Mouse (Mus musculus) forebrain, embryonic 11.5 days (tissue): ENCODE results near the gene Rpa2. TPM values are rescaled to one million over a fixed set of nuclear protein-coding genes. Genes with fewer than 3 reads are reported as not detected.

Experiments
- ATAC-seq: fragments of 200-750 bp; cut with Nextera tagmentation; replicated peaks from 2 replicates; pipeline ENCODE4 v1.8.0; 2017; ENCODE audit warnings: moderate TSS enrichment; ENCODE audit not compliant: low FRiP score
- DNase-seq: peaks from one replicate; pipeline ENCODE4 v3.0.0-alpha.2; 2017; ENCODE audit warnings: low spot score
- H3K27ac ChIP-seq: fragments of 300-500 bp; sonication (generic); 2 replicates; pipeline ENCODE4 v1.5.1; 2014; ENCODE audit warnings: low read depth, low read length
- H3K27me3 ChIP-seq: fragments of 300-500 bp; sonication (generic); 2 replicates; pipeline ENCODE4 v1.6.1; 2014; ENCODE audit warnings: mild to moderate bottlenecking, low read length, mixed read lengths; ENCODE audit not compliant: control insufficient read depth, insufficient read depth
- H3K36me3 ChIP-seq: fragments of 300-500 bp; sonication (generic); 2 replicates; pipeline ENCODE4 v1.6.1; 2014; ENCODE audit warnings: mild to moderate bottlenecking, low read length, moderate library complexity, mixed read lengths; ENCODE audit not compliant: control insufficient read depth, insufficient read depth
- H3K4me1 ChIP-seq: fragments of 300-500 bp; sonication (generic); replicated peaks from 2 replicates; pipeline ENCODE4 v1.6.1; 2014; ENCODE audit warnings: low read length, mixed read lengths; ENCODE audit not compliant: control insufficient read depth, insufficient read depth
- H3K4me2 ChIP-seq: fragments of 300-500 bp; sonication (generic); 2 replicates; pipeline ENCODE4 v1.6.1; 2014; ENCODE audit warnings: low read depth, mild to moderate bottlenecking, low read length, moderate library complexity, mixed read lengths; ENCODE audit not compliant: severe bottlenecking
- H3K4me3 ChIP-seq: fragments of 300-500 bp; sonication (generic); 2 replicates; pipeline ENCODE4 v1.5.1; 2014; ENCODE audit warnings: low read depth, low read length
- H3K9ac ChIP-seq: fragments of 300-500 bp; sonication (generic); 2 replicates; pipeline ENCODE4 v1.6.1; 2014; ENCODE audit warnings: low read length
- H3K9me3 ChIP-seq: fragments of 300-500 bp; sonication (generic); 2 replicates; pipeline ENCODE4 v1.6.1; 2016; ENCODE audit warnings: low read length, mixed read lengths; ENCODE audit not compliant: control insufficient read depth
- WGBS: fragments of 180-500 bp; shearing (Covaris S2); extraction: QIAGEN DNeasy Blood & Tissue Kit; methylation state at CpG from one replicate; pipeline ENCODE4 v1.1.7; 2014; 5-methylcytosine and 5-hydroxymethylcytosine counted together
- polyA plus RNA-seq: library from polyadenylated mRNA; unstranded; fragments of >200 nt; fragmentation: Nextera tagmentation; extraction: Ambion mirVana; gene quantifications from 2 replicates; pipeline ENCODE4 v1.2.1, GENCODE M21; 2014

The Rpa2 gene
- polyA plus RNA-seq, 1 experiment from 2014 or later: 177 TPM

DNA sequence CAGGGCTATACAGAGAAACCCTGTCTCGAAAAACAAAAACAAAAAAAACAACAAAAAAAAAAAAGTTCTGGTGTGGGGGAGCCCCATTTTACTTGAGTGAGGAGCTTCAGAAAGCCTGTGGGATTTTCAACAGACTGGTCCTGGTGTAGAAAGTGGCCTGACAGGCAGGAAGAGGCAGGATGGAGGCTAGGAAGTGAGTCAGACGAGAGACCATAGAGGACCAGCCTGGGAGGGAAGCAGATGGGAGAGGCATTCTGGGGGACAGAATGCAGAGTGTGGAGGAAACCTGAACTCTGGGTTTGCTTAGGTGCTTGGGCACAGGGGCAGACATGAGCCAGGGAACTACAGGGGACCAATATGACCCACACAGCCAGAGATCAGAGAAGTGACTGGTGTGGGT lies 48.7 kb downstream of the Rpa2 start:
- 63% methylated on average over 2 of the region's 2 CpGs for WGBS
- Histone ChIP-seq H3K4me1 (no peaks in the 10 kb centered on the region), H3K4me2 (no peak overlapping the region), H3K9ac (no peak overlapping the region), H3K27ac (no peak overlapping the region), H3K36me3 (no peaks in the 10 kb centered on the region), H3K27me3 (no peaks in the 10 kb centered on the region), H3K4me3 (no peak overlapping the region), H3K9me3 (peaks cover 3% of the 10 kb centered on the region; the same call in 1 of the 2 replicates)
- DNase-seq: no peak
- no peak for ATAC-seq

DNA sequence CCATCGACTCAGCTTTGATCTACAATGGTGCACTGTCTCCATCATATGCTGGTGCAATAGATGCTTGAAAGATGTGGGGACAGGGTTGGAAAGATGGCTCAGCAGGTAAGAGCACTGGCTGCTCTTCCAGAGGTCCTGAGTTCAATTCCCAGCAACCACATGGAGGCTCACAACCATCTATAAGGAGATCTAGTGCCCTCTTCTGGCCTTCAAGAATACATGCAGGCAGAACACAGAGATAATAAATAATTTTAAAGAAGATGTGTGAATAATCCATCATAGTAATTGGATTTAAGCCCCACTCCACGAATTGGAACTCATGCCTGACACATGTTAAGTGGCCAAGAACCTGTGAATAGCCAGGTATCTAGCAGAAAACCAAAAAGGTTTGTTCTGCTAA lies 50.3 kb downstream of the Rpa2 start:
- Histone ChIP-seq H3K36me3 (no peaks in the 10 kb centered on the region), H3K4me2 (no peak overlapping the region), H3K4me3 (no peak overlapping the region), H3K27ac (no peak overlapping the region), H3K27me3 (no peaks in the 10 kb centered on the region), H3K9ac (no peak overlapping the region), H3K4me1 (no peaks in the 10 kb centered on the region), H3K9me3 (peaks cover 3% of the 10 kb centered on the region; the same call in 1 of the 2 replicates)
- DNase-seq: no peak
- no peak for ATAC-seq
- WGBS: 57% methylated on average over 2 of the region's 2 CpGs

DNA sequence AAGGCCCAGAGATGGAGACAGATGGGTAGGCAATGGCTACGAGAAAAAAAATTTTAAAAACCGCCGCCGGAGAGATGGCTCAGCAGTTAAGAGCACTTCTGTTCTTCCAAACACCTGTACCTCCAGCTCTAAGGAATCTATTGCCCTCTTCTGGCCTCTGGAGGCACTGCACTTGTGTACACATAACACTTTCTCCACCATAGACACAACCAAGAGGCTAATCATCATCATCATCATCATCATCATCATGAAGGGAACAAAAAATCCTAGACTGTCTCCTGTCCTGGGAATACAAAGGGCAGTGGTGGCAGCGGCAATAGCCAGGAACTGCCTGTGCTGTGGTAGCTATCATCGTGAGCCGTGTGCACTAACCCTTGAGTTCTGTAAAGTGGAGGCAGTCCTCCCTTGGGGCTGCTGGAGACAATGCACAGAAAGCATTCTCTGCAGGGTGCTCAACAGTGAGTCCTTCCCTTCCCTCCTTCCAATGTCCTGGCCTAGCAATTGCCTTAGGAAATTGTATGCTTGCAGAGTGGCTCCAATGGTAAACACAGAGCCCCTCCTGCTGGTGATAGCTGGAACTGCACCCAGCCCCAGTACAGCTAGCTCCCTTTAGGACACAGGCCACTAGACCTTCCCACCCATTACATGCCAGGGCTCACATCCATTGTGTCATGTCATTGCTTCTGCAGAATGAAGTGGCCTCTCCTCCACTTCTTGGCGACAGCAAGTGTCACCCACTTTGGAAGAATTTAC lies 55.7 kb downstream of the Rpa2 start:
- Histone ChIP-seq H3K4me1 (no peaks in the 10 kb centered on the region), H3K36me3 (peaks cover 17% of the 10 kb centered on the region; the same call in 1 of the 2 replicates), H3K4me2 (no peak overlapping the region), H3K27ac (no peak overlapping the region), H3K27me3 (no peaks in the 10 kb centered on the region), H3K9me3 (peaks cover 3% of the 10 kb centered on the region; the same call in 1 of the 2 replicates), H3K4me3 (no peak overlapping the region), H3K9ac (no peak overlapping the region)
- DNase-seq (peak; percentile 86), ATAC-seq (no peak)
- 80% methylated on average over 8 of the region's 8 CpGs for WGBS

Other genes starting within 250 kb of the Rpa2 start
- gene Atpif1, start 234.7 kb upstream of the Rpa2 start, polyA plus RNA-seq: 905 and 906 TPM in 2 replicates
- gene Dnajc8, start 232.8 kb upstream of the Rpa2 start, polyA plus RNA-seq: 208 and 217 TPM in 2 replicates
- gene Ptafr, start 204.3 kb upstream of the Rpa2 start, polyA plus RNA-seq: 0.25 and 0.40 TPM in 2 replicates
- 31.6 and 31.9 TPM in 2 replicates for gene Eya3, start 129.3 kb upstream of the Rpa2 start, polyA plus RNA-seq
- gene Xkr8, start 35.8 kb upstream of the Rpa2 start, polyA plus RNA-seq: 4.8 and 5.5 TPM in 2 replicates
- 3.8 and 4.6 TPM in 2 replicates for gene Smpdl3b, start 11.1 kb upstream of the Rpa2 start, polyA plus RNA-seq
- gene Themis2, start 28.1 kb downstream of the Rpa2 start, polyA plus RNA-seq: 0.87 and 1.0 TPM in 2 replicates
- gene Ppp1r8, start 74.8 kb downstream of the Rpa2 start, polyA plus RNA-seq: 69.6 and 80.4 TPM in 2 replicates
- 82.3 and 83.8 TPM in 2 replicates for gene Stx12, start 116.2 kb downstream of the Rpa2 start, polyA plus RNA-seq
- 28.1 and 31.4 TPM in 2 replicates for gene Fam76a, start 154.2 kb downstream of the Rpa2 start, polyA plus RNA-seq
- 0.13 TPM in 1 of 2 replicates, not detected in the other for gene Fgr, start 205.8 kb downstream of the Rpa2 start, polyA plus RNA-seq
- 5.5 and 7.5 TPM in 2 replicates for gene Ahdc1, start 242.9 kb downstream of the Rpa2 start, polyA plus RNA-seq